Mouse (Mus musculus) spleen, postnatal 36 days (tissue): ENCODE data around the gene Mfap2.

Source experiments
- DNase-seq, 2 experiments: peaks; one replicate each; pipeline ENCODE4 v3.0.0; 2022; ENCODE audit warnings: low spot score in 2 of 2, mixed read lengths in 1 of 2

Mfap2 gene

DNA sequence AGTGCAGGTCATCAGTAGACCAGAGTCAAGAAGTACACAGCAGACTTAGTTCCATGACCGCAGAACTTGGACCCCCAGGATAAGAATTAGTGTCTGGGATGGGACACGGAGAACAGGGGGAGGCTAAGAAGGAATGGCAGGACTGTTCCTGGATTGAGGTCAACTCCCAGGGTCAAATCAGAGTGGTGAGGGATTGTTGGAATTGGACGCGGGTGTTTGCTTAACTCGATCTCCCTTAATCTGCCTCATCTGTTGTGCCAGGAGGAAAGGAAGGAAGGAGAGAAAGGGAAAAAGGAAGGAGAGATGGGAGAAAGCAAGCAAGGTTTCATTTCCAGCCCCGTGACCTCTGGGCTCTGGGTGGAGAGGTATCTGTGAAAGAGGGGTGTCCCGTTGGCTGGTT is at the start of gene Mfap2:
TSS of gene Mfap2 (plus strand) at position 301 of the 400 bp plus-strand sequence.
- DNase-seq = no peak

DNA sequence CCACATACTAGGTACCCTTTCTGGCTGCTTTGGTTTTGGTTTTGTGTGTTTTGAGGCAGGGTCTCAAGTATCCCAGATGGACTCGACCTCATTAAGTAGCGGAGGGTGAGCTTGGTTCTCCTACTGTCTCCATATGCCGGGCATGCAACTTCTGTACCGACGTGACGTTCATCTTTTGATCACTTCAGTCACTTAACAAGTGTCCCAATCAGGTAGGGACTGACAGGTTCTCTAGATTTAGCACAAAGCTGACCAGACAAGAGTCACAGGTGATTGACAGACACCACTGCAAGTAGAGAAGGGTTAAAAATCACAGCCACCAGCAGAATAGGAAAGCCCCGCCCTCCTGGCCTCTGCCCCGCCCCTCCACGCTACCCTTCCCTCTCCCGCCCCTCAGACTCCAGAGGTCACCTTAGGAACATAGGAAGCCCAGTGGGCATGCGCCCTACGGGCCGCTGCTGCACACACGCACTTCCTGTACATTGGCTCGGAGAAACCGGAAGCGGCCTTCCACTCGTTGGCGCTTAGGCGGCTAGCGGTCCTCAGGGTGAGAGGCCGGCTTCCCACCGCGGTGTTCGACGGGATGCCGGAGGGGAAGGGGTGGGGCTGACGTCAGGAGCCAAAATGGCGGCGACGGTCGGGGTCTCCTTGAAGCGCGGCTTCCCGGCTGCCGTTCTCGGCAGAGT is 49.3 kb upstream of the Mfap2 start, which contains the start of gene Sdhb:
TSS of gene Sdhb (plus strand) at position 423 of the 686 bp plus-strand sequence.
- DNase-seq = peak; percentile 97 to 98

DNA sequence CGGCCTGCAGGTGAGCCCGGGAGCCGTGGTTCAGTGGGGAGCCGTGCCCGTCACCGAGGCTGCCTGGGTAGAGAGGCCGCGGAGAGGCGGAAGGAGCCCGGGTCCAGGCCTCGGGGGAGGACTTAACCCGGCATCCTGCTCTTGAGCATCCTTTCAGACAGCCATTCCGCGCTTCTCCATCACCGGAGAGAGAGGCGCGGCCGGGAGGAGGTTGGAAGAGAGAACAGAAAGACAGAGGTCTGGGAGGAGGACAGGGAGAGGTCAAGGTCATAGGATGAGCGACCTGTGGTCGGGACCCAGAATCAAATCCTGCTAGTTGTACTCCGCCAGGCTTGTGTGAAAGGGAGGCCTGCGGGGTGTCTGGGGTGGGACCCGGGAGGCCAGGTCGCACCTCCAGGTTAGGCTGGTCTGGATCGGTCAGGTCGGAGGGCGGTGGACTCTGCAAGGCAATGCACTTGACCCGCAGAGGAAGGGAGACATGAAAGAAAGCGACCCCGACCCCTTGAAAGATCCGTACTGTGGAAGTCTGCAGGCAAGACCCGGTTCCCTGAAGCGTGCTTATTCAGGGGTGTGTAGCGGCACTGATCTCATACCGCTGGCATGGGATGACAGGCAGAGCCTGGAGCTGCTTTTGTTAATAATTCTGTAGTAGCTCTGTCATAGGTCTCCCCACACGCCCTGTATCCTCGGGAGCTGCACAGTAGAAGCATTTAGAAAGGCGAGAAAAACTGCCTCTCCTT is 48.6 kb upstream of the Mfap2 start:
- DNase-seq = no peak

DNA sequence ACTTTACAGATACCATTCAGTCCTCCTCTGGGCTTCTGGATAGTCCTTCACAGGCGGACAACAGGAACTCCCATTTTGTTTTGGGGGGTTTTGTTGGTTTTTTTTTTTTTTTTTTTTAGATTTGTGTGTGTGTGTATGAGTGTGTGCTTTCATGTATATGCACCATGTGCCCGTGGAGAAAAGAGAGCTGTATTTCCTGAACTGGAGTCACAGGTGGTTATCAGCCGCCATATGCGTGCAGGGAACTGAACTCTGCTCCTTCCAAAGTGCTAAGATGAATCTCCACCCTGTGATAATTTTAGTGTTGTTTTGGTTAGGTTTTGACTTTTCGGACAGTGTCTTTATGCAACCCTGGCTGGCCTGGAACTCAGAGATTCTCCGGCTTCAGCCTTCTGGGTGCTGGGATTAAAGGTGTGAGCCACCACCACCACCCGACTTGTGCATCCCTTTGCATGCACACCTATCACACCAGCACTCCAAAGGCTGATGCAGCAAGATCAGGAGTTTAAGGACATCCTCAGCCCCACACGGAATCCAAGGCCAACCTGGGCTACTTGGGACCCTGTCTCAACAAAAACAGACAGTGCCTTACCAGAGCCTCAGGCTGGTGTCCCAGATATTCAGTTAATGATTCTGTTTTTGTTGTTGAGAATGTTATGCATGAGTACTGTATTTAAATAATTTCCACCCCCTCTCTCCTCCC is 47.9 kb upstream of the Mfap2 start:
- no peak for DNase-seq

DNA sequence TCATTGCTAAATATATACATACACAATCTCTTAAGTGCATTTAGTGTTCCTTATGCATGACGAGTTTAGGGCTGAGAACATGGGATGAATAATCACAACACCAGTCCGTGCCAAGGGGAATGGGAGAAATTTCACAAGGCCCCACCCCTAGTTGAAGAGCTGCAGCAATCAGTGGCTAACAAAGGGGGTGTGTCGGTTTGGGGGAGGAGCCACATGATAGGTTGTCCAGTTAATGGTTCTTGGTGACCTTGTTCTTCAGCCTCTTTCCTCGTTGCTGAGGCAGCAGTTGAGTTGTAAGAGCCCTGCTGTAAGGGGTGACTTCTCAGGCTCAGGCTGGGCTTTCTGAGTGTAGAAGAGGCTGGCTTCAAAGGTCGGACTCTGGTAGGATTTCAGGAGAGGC is 47.3 kb upstream of the Mfap2 start:
- peak in 1 of 2 experiments; percentile 54 for DNase-seq

DNA sequence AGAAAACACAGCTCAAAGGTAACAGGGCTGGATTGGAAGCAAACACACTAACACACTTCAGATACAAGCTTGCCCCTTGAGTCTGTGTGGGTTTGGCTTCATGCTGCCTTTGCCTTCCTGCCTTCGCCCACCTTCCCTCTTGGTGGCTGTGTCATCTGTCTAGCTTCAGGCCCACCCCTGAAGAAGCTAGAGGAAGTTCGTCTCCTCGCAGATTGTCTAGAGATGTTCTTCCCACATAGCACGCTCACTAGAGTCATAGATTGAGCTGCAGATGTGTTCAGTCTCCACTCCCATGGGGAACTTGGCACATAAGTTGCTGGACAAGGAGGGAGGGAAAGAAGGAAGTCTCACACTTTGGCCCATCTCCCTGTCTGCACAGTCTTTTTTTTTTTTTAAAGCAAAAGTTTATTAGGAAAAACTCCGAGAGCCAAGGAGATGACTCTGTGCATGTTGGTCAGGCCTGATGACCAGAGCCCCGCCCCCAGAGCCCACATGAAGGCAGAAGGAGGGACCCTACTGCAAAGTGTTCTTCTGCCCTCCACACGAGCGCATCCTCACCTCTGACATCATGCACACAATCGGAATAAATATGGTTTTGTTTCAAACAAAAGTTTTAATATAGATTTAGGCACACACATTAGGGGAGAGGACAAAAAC is 46.1 kb upstream of the Mfap2 start:
- DNase-seq = no peak

DNA sequence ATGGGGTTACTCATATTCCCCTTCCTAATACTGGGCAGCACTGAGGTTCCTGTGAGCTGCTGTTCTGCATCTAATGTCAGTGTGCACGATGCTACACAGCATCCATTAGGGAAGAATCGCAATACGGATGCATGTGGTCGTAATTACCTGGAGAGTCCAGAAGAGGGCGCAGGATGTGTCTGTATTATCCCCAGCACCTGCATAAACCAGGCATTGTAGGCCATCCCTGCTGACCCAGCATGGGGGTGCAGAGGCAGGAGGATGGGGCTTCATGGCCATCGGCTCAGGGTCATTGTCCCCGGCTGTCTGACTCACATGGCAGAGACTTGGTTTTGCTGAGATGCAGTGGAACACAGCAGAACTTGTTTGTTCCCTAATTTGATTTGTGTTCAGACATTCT is 45.6 kb upstream of the Mfap2 start:
- peak; percentile 58 to 71 for DNase-seq

DNA sequence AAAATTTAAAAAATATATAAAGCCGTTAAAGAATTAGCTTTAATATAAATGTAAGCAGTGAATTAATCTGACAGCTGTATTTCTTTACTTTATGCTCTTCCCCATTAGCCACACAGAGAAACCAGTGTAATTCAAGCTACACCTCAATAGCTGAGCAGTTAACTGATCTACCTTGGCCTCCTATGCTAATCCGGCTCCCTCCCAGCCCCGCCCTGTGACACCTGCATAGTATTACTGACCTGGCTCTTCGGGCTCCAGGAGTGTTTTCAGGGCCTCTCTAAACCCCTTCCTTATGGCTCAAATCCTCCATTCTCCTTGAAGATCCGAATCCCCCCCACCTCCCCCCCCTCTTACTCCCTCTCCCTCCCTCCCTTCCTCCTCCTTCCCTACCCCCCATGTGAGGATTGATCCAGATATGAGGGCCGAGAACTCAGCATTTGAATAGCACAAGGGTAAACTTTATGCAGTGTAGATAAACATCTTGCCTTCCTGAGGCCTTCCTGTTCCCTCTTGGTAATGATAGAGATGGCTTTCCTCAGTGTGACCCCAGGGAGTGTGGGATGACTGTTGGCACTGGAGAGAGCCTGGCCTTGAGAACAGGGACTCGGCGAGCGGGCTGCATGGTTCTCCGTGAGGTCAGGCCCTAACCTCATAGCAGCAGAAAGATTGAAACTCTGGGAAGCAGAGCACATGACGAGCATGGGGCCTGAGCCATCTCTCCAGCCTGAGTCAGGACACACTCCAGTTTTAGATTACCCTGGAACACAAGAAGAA is 42.6 kb upstream of the Mfap2 start:
- no peak for DNase-seq

DNA sequence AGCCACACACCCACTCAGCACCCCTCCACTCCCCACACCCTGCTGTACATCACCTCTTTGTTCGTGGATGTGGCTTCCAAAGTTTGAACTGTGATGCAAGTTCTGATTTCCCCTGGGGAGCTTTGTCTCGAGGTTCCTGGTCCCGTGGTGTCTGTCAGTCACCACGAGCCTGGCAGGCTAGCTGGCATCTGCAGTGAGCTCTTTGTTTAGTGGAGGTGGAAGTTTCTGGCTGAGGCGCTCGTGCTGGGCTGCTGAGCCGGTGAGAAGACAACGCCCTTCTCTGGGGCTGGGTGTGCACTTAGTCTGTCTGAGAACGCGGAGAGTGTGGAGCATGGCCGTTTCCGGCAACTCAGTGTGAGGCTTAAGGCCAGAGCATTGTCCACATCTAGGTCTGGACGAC is 38.5 kb upstream of the Mfap2 start:
- no peak for DNase-seq

DNA sequence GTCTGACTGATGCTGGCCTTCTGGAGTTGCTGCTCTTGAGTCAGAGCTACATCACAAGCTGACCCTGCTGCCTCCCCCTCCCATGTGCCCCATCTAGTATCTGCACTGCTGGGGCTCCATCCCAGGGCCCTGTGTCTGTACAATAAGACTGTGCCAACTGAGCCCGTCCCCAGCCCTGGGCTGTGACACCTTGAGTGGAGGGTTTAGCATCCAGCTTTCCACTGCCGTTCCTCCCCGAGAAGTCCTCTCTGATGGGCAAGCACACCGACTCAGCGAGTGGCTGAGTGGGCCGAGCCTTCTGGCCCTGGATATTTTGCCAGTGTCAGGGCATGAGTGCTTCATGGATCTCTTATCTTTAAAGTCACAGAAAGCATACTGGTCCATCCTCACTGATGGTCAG is 35.8 kb upstream of the Mfap2 start:
- no peak for DNase-seq

DNA sequence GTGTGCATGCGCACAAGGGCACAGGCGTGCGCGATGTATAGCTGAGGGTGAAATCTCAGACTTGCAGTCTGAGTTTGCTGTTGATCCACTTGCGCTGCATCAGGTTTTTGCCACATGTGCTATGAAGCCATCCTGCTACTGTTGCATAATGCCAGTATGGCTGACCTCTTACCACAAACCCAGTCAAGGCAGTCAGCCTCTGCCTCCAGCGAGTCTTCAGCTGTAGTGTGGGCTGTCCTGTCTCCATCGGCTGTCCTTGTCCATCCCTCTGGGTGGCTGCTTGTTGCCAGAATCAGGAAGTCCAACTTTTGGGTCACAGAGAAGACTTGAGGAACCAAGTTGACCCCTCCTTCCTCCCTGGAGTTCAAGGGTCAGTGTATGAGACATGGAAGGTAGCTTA is 34.9 kb upstream of the Mfap2 start:
- DNase-seq = no peak

DNA sequence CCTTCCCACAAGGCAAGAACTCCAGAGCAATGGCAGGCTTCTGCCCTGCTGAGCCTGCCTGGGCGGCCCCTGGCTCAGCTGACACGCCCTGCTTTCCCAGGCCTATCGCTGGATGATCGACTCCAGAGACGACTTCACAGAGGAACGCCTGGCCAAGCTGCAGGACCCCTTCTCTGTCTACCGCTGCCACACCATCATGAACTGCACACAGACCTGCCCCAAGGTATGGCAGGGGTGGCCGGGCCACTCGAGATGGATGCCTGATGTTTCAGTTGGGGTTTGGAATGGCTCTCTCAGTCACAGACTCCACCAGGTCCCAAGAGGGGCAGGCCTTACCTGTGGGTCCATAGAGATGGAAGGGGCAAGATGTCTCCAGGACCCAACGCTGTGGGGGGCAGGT is 32.9 kb upstream of the Mfap2 start:
- no peak for DNase-seq

DNA sequence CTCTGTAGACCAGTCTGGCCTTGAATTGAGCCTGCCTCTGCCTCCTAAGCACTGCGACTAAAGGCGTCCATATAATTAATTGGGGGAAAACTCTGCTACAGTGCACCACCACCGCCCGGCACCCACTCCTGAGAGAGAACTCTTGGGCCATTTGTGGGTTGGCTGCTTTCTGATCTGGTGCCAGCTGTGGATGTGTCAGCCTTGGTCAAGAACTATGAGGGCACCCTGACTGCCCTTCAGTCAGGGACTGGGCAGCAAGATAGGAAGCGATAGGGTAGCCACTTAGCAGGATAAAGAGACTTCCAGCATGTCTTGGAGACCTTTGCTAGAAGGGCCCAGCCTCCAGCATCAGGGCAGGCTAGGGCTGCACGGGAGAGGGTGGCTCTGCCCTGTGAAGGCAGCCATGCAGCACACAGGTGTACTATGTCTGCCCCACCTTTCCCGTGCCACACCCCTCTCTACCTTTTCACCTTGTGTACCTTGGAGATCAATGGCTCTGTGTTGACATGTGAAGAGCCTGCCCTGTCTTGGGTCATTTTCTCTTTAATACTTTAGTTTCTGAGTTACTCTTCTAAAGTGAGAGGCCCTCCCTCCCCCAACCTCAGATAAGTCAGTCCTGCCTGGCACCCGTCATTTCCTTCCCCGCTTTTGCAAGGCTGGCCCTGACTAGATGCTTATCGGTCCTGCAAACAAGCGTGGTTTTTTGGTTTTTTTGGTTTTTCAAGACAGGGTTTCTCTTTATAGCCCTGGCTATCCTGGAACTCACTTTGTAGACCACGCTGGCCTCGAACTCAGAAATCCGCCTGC is 32.1 kb upstream of the Mfap2 start:
- DNase-seq = no peak

DNA sequence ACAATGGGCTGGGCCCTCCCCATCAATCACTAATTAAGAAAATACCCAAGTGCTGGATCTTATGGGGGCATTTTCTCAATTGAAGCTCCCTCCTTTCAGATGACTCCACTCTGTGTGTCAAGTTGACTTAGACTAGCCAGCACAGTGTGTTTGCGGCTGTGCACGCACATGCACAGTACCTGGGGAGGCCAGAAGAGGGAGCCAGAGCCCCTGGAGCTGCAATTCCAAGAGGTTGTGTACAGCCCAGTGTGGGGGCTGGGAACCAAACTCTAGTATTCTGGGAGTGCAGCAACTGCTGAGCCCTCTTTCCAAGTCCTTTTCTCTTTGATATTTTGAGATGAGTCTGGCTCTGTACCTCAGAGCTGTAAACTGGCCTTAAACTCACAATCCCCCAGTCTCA is 28.6 kb upstream of the Mfap2 start:
- DNase-seq = no peak

DNA sequence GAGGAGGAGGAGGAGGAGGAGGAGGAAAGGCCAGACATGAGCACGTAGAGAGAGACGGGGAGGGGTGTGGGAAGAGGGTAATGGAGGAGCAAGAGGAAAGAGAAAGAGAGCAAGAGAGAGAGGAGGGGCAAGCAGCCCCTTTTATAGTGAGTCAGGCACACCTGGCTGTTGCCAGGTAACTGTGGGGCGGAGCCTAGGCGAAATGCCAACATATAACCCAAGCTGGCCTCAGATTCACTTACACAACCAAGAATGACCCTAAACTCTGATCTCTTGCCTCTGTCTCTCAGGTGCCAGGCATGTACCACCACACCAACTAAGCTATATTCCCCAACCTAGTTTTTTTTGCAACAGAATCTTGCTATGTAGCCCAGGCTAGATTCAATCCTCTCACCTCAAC is 27.4 kb upstream of the Mfap2 start:
- DNase-seq = no peak

DNA sequence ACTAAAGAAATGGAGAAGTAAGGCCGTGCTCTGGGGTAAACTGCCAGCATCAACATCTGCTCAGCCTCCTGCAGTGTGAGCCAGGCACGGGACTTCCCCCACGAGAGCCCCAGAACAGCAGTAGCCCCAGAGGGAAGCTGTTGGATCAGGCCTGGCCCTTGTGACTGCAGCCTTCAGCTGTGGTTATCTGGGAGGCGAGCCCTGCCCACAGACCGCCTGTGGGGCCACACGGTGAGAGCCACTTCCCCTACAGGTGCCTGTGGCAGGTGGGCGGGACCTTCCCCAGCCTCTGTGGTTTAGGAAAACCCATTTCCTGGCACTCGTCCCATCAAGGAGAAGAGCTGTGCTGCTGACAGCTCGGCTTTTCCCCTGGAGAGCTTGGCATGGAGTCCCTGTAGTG is 26.8 kb upstream of the Mfap2 start:
- peak; percentile 88 to 89 for DNase-seq

DNA sequence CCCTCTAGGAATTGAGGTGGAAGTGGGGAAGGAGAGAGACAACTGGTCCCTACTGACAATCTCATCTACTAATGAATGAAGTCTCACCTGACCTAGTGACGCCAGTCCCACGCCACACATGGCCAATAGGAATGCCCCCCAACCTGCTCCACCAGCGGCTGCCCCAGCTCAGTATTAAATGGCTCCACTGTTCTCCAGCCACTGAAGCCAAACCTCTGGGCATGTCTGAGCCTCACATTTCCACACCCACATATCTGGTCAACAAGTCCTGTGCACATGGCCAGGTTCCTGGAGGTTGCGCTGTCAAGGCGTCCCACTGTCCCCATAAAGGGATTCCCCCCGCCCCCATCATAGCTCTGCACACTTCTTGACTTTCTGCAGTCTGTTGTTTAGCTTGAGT is 25.7 kb upstream of the Mfap2 start:
- no peak for DNase-seq

DNA sequence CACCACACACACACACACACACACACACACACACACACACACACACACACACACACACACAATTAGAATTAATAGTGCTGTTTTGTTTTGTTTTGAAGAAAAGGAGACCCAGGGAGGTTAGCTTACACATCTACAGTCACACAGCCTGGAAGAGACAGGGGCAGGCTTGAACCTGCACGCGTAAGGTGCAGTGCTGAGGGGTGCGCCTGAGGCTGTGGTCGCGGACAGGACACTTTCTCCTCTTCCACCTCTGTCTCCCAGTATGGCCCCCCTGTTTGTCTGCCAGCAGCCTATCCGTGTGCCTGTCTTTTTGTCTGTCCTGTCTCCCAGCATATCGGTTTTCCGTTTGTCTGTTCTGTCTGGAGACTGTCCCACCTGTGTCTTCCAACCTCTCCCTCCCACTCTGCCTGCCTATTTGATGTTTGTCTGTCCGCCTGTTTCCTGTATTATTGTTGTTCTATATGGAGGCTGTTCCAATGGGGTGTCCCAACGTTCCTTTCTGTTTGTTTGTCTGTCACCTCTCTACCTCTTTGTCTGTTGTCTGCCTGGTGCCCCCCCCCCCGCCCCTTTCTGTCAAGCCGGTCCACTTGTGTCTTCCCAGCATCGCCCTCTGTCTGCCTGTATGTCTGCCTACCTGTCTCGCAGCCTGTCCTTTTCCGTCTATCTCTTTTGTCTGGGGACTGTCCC is 24.1 kb upstream of the Mfap2 start:
- no peak for DNase-seq

DNA sequence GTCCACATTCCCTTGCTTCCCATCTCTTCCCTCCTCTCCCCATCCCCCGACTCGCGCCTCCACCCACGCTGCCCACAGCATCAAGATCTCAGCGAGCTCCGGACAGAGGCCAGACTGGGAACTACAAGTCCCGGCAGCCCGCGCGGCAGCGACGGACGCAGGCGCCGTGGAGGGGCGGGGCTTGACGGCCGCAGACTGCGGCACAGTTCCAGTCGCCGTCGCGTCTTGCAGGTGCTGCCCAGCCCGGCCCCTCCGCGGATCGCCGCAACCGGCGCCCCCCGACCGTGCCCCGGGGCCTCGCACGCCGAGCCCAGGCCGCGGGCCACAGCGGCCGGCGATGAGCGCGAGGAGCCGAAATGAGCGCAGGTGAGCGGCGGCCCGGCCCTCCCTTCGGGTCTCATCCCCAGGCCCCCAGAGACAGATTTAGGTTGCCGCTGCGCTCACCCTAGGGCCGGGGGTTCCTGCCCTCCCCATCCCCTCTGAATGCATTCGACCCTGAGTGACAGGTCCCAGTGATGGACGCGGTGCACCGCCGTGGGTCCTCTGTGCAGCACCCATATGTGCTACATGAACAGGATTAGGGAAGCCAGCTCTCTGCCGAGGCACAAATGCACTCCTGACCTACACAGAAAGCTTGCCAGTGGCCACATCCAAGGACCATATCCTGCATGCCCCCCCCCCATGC is 23.4 kb upstream of the Mfap2 start, which contains the start of gene Atp13a2:
TSS of gene Atp13a2 (plus strand) at position 163 of the 685 bp plus-strand sequence.
- peak; percentile 85 to 87 for DNase-seq
